Mouse (Mus musculus) mature B cell (primary cell): ENCODE measurements around the gene Klf9.
"Not testable (repeated sequence)": the region's sequence is repeated elsewhere in the genome, so short reads cannot be mapped to it uniquely, and the experiment has no call there.

Experiments
- in situ Hi-C: fragments of 300-500 bp; cut with MboI; formaldehyde crosslinking; loops from 2 replicates; pipeline ENCODE4 v1.14.3; 2019

Gene Klf9

DNA sequence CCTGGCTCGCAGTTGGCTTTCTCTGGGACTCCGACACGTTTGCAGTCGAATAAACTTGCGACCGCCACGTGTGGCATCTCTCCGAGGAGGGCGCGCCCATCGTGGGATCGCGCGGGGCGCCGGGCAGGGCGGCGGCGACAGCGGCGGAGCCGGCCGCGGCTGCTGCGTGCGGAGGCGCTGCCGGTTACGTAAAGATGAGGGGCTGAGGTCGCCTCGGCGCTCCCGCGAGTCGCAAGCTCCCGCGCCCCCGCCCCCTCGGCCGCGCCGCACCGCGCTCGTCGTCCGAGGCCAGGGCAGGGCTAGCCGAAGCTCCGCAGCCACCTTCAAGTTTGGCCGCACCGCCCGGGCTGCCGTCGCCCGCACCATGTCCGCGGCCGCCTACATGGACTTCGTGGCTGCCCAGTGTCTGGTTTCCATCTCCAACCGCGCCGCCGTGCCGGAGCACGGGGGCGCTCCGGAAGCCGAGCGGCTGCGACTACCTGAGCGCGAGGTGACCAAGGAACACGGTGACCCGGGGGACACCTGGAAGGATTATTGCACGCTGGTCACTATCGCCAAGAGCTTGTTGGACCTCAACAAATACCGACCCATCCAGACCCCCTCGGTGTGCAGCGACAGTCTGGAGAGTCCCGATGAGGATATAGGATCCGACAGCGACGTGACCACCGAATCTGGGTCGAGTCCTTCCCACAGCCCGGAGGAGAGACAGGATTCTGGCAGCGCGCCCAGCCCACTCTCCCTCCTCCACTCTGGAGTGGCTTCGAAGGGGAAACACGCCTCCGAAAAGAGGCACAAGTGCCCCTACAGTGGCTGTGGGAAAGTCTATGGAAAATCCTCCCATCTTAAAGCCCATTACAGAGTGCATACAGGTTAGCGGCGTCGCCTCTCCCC, 610 bp downstream of the Klf9 start:
- in situ Hi-C loops: no loop called here

DNA sequence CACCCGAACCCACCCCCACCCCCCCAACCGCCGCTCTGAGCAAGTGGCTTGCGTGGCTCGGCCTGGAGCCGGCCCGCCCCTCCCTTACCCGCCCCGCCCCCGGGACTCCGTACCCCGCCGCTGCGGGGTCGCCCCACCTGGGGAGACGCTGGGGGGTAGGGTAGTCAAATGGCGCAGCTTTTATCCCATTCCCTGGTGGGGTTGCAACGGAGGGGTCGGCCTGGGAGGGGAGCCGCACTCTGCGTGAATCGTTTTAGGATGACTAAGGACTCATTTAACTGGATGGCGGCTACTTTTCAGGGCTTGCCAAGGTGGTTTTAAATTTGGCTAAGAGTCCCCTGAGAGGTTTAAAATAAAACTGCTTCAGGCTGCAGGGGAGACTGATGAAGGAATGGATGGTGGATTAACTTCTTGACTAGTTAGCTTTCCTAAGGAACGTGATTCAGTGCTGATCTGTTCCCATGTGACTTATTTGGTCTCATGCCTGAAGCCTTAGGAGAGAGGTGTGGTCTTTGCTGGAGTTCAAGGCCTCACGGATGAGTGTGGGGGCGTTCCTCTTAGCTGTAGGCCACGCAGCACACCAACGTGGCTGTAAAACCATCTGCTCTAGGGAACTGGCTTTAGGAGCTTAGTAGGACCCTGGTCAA, 1.5 kb downstream of the Klf9 start:
- in situ Hi-C loops: no loop called here

DNA sequence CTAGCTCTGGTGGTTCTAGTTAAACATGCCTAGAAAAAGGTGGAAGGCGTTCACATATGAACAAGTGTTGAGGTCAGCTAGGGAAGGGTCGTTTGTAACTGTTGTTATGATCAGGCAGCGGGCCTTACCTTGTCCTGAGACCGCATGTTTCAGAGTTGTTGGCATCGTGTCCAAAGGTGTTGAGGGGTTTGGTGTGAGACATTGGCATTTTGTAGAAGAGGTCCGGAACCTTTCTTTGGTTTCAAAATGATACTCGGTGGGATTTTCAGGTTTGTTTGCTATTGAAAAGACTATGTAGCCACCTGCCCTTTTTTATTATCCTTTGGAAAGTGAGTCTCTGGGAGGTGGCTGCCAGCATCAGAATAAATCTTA, 2.0 kb downstream of the Klf9 start:
- in situ Hi-C loops: no loop called here

DNA sequence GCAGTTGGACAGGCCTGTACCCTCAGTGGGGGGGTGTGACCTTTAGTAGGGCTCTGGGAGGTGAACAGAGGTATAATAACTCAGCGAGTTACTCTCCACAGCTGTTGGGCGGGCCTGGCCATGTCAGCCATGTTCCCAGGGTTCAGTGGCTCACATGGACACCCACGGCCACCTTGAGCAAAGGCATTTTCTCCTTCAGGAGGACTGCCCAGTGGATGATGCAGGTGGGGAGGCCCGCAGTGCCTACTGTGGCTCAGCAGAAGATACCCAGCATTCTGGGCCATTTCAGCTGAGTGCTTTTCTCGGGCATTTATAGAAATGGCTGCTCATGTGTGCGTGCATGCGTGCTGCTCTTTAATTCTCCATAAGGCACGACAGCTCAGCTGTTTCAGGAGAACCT, 2.5 kb downstream of the Klf9 start:
- in situ Hi-C loops: no loop called here

DNA sequence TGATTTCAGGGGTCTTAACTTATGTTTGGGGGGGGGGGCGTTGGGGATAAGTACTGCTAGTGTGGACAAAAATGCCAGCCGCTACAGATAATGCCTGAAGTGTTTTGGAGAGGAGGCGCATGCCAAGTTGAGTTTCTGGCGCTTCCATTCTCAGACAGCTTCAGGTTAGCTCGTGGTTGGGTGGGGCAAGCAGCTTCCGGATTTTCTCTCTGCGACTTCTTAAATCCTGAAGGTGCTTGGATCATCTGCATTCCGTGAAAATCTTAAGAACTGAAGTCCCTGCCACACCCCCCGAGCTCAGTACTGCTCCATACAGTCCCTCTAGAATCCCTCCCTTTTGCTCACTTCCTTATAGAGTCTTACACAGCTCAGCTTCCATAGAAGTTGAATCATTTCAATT, 3.0 kb downstream of the Klf9 start:
- in situ Hi-C loops: no loop called here

DNA sequence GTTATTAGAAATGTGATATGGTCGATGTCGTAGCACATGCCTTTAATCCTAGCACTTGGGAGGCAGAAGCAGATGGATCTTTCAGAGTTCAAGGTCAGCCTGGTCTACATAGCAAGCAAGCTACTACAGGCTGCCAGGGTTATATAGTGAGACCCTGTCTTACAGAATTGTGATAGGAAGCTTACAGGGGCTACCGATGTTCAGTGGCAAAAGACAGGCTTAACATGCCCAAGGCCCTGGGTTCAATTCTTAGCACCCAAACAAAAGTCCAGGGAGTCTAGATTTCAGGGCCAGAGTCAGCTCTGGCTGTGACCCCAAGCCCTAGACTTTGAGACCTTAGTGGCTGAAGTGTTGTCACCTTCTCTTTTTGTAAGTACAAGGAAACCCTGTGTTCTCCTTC, 4.1 kb downstream of the Klf9 start:
- in situ Hi-C loops: no loop called here

DNA sequence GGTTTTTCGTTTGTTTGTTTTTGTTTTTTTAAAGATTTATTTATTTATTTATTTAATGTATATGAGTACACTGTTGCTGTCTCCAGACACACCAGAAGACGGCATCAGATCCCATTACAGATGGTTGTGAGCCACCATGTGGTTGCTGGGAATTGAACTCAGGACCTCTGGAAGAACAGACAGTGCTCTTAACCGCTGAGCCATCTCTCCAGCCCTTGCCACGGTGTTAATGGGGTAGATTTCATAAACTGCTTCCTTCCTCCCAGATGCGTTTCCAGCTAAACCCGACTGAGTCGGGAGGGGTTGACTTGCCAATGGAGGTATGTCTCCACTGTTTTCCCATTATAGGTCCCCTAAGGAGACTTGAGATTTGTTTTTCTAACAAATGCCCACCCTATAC, 4.5 kb downstream of the Klf9 start:
- in situ Hi-C loops: not testable (repeated sequence)

DNA sequence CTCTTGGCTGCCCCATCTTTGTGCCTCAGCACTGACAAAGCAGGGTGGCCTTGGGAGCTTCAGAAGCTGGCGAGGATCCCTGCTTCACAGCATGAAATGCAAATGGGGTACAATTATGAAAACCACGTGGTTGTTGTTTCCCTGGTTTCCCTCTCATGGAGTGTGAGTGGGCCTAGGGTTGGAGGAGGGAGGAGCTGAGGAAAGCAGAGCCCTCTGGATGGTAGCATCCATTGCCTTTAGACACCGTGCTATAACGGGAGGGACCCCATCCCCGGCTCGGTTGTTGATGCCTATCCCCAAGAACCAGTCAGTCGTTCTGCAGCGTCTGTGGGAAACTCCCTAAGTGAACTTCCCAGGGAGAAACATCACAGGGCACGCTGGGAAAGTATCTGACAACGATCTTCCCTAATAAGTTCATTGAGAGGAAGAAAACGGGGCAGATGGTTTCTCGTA, 5.4 kb downstream of the Klf9 start:
- in situ Hi-C loops: no loop called here

DNA sequence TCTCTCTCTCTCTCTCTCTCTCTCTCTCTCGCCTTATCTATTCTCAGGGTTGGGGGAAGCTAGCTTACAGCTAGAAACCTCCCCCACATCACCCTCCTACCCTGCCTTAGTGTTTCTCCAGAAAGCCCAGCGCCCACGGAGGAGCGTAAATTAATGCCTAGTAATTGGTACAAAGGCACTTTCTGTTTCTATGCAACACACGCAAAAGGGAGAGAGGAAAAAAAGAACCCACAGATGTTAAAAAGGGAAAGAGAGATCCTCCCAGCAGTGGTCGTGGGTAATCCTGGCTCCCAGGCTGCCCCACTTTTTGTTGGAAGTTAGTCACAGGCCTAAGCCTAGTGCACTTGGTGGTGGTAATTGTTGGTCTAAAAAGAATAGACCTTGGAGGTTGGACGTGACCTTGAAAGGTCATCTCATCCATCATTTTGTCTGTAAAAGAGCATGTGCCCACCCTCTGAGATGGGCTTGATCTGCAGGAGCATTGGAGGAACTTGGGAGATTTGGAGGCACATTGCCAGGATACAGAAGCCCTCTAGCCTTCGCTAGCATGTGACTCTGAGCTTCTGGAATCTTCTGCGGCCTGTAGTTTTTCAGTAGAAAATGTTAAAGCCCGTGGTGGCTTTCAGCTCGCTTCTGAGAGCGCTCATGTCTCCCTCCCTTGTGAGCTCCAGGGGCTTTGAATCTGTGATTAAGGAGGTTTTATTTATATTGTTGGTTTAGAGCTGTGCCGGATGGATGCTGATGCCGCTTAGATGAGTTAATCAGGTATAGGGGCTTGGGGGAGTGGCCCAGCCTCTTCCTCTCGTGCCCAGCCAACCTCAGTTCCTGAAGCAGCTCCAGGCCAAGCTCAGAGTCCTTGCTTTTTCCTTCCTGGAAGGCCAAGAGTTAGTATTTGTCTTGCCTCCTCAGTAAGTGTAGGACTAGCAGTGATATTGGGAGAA, 6.3 kb downstream of the Klf9 start:
- in situ Hi-C loops: no loop called here

DNA sequence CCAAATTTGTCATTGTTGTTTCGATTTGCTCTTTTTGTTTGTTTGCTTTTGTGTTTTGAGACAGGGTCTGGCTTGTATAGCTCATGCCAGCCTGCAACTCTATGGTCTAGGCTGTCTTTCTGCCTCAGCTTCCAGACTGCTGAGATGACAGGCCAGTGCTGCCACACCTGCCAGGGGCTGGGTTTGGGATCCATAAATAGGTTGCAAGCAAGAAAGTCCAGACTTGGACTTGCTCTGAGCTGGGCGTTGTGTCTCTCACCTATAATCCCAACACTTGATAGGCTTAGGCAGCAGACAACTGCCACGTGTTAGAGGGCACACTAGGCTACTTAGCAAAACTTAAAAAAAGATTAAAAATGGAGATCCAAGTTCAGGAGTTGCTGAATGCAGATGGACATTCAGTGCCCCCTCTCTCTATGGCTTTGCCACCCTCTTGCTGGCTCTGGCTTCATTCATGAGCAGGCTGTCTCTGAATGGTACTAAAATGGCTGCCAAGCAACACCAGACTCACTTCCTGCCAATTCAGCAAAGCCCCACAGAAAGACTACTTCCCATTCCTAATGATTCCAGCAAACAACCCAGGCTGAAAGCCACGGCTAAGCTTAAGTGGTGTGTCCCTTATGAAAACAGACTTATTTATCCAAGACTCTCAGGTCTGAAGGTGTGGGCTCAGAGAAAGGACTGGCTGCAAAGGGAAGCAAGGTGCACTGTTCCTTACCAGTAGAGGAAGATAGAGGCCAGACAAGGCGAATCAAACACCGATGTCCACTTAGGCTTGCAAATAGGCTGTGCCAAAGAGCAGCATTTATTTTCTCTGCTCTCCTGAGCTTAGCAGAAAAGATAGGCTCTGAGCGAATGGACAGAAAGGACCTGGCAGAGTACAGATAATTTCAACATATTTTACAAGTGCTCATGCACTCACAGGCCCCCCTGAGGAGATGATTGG, 8.7 kb downstream of the Klf9 start:
- in situ Hi-C loops: no loop called here

DNA sequence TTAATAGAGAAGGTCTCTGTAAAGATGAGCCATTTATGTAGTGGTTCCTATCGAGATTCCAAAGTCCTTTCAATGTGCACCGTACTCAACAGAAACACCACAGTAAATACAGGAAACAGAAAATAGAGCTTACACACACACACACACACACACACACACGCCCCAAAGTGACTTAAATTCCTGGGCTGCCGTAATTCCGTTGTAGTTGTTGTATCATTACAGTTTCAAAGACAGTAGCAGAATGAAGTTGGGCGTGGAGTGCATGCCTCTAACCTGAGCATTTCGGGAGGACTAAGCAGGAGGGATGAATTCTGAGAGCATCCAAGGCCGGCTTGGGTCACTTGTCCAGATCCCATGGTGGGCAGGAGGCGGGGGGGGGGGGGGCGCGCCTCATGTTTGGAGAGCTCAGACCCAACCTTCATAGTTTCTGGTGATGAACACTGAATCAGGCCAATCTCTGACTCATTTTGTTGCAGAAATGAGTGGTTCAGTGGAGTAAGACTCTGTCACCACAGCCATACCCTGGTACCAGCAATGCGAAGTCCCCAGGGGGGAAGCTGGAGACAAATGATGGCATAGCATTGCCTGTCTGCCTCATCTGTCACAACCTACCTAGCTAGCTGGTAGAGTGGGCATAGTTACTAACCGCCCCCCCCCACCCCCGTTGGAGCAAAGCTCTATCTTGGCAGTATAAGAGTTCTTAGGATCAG, 9.7 kb downstream of the Klf9 start:
- in situ Hi-C loops: no loop called here

DNA sequence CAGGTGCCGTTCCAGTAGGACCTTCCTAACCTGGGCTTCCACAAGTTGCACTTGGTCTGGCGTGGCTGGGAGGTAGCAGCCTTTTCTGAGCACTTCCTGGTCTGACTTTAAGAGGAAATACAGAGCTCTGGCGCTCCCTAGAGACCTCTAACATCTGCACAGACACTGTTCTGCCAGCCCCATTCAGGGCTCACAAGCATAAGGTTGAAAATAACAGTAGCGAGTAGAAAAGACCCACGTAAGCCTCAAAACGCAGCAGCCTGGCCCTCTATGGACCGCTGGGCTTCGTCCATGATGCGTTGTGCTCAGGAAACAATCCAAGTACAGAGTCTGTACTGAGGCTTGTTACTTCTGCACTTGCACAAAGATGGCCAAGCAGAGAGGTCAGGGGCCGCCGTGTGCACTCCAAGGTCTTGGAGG, 10.6 kb downstream of the Klf9 start:
- in situ Hi-C loops: no loop called here

DNA sequence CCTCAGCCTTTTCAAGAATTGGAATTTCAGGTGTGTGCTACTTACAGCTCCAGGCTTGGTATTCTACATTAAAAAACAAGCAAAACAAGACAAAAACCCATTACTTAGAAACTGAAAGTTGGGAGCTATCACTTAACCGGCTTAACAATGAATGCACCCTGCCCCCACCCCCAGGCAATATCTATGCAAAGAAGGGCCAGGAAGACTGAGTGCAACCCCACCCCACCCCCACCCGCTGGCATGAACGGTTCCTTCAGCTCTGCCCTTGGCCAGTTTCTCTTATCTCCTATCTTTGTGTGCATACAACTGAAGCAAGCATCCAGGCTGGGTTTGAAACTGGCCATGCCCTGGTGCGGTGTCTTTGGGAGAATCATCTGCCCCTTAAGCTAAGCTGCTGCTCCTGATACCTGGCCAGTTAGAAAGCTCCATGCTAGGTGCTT, 11.2 kb downstream of the Klf9 start:
- in situ Hi-C loops: no loop called here

DNA sequence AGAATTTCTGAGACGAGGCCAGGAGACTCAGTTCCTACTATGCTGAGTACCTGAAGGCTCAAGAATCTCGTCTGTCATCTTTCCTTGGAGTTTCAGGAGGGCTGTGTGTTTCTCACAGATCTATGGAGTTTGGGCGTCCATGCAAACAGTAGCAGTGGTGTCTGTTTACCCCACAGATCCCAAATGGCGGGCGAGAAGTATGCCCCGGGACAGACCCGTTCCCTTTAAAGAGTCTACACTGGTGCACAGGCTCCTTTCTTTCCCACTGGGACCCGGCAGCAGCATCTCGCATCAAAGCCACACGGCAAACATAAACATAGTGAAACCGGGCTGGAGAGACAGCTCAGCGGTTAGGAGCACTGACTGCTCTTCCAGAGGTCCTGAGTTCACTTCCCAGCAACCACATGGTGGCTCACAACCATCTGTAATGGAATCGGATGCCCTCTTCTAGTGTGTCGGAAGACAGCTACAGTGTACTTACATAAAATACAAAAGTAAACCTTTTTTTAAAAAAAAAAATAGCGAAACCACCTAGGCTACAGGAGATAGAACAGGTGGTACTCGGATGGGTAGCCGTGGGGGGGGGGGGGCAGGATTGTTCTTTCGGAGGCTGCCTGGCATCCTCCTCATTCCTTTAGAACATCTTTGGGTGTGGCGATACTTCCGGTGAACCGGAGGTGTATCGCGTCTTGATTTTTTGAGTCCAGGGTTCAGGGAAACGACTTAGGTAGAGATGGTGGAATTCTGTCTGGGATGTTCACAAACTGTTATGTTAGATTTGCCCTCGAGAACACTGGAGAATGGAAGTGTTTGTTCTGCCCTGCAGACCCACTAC, 12.0 kb downstream of the Klf9 start:
- in situ Hi-C loops: no loop called here

DNA sequence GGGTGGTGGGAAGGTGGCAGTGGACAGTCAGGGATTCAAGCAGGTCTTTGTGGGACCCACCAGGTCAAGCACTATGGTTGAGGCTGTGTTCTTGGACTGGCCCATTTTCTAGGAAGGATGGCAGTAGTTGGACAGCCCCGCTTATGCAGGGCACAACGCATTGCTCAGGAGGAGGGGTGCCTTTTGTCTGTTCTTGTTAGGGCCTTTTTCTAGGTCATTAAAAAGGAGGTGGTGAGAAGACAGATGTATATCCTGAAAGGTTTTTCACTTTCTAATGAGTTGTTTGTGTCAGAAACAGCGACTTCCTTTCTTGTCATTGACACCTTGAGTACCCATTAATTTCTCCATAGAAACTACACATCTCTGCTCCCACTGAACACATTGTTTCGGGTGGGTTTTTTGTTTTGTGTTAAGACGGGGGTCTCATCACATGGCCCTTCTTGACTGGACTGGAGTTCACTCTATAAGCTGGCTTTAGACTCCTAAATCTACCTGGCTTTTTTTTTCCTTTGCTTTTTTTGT, 12.6 kb downstream of the Klf9 start:
- in situ Hi-C loops: no loop called here

DNA sequence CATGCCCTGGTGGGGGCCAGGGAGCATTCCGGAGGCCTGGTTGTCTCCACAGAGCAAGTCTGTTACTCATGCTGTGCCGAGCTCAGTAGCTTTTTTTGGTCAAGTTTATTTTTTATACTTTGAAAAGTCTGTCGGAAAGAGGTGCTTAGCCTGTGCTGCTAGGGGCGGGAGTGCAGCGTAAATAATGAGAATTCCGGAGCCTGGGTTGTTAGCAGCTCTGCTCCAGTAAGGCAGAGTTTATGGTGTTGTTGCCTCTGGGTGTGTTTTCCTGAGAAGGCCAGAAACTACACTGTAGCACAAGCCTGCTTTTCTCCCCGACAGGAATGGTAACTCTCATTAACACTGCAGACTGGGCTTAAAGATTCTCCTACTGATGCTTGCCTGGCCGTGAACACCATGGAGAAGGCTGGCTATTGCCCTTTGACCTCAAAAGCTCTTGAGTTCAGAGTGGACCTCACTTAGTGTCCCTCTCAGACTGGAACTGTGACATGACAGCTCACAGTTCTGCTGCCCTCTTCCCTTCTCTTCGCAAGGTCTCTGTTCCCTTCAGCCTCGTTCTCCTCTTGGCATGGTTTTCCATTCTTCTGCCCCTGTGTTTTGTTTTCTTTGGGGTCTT, 18.9 kb downstream of the Klf9 start:
- in situ Hi-C loops: no loop called here

DNA sequence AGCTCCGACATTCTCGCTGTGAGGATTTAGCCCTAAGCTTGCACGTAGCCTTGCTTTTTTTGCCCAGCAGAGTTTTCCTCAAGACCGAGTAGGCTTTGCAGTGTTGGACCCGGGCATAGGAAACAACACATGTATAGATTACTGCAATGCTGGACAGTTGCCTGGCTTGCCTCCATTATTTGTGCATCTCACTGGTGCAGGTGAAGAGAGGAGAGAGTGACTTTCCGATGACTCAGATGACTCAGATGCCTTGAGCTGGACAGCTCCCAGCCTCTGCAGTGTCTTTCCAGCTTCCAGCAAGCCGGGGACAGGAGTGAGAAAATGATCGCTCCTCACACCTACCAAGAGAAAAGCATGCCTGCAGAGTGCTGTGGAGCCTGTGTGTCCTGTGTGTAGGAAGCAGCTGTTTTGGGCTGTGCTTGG, 21.4 kb downstream of the Klf9 start:
- in situ Hi-C loops: no loop called here

DNA sequence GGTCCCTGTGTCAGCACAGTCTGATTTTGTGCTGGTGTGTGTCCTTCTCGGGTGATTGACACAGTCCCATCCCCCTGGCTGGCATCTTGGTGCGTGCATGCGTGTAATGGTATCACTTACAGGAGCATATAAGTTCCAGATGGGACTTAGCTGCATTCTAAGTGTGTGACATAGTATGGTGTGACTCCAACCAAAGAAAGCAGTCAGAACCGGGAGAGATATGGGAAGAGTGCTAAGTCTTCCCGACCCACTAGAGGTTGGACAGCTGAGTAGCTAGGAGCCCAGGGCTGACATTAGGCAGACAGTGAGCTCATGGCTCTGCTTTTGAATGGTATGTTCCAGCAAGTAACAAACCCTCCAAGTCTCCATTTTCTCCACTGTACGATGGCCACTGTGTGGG, 21.9 kb downstream of the Klf9 start:
- in situ Hi-C loops: no loop called here

DNA sequence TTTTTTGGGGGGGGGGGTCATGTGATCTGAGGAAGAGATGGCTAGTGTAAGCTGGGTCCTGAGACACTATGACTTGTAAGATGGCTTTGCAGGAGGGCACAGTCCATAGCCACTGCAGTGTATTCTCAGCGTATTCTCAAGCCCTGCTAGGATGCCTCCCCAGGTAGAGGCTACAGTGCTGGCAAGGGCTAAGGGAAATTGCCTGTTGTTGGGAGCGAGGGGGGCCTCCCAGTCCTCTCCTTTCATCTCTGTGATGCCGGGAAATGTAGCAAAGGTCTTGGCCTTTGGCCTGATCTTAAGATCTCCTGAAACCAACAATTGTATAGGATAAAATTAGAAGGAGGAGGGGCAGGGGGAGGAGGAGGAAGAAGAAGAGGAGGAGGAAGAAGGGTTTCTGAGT, 22.3 kb downstream of the Klf9 start:
- in situ Hi-C loops: no loop called here
